Mouse (Mus musculus) C2C12 (cell line): Measurements from ENCODE around the gene Gorasp2. TPM values are rescaled to one million over a fixed set of nuclear protein-coding genes. Genes with fewer than 3 reads are reported as not detected.

Source experiments
- H3K27me3 ChIP-seq: one replicate; pipeline ENCODE4 v1.6.1; 2011; ENCODE audit not compliant: control insufficient read depth, insufficient read depth, insufficient read length
- H3K36me3 ChIP-seq: one replicate; pipeline ENCODE4 v1.6.1; 2011; ENCODE audit not compliant: control insufficient read depth, insufficient read depth
- H3K4me3 ChIP-seq: one replicate; pipeline ENCODE4 v1.5.1; 2011; ENCODE audit warnings: mild to moderate bottlenecking, control low read depth; ENCODE audit not compliant: poor library complexity, insufficient read depth, severe bottlenecking
- H3K79me2 ChIP-seq: one replicate; pipeline ENCODE4 v1.6.1; 2011; ENCODE audit not compliant: control insufficient read depth, insufficient read depth
- H3K79me3 ChIP-seq: one replicate; pipeline ENCODE4 v1.6.1; 2011; ENCODE audit warnings: low read depth, control low read depth
- H3ac ChIP-seq: one replicate; pipeline ENCODE3; 2011; ENCODE audit warnings: low read depth; ENCODE audit not compliant: control insufficient read depth, insufficient read length
- CEBPB ChIP-seq: IDR thresholded peaks from one replicate; pipeline ENCODE4 v1.6.1; 2011; ENCODE audit warnings: low read depth, mild to moderate bottlenecking, control low read depth, moderate library complexity
- CTCF ChIP-seq: IDR thresholded peaks from one replicate; pipeline ENCODE4 v1.5.1; 2011; ENCODE audit not compliant: control insufficient read depth, insufficient read depth, insufficient read length
- FOSL1 ChIP-seq: IDR thresholded peaks from one replicate; pipeline ENCODE4 v1.8.0; 2011; ENCODE audit warnings: mild to moderate bottlenecking, low read length; ENCODE audit not compliant: poor library complexity, insufficient read depth, severe bottlenecking
- MAX ChIP-seq: IDR thresholded peaks from one replicate; pipeline ENCODE4 v1.6.1; 2011; ENCODE audit warnings: mild to moderate bottlenecking, control low read depth
- MYOD1 ChIP-seq: IDR thresholded peaks from one replicate; pipeline ENCODE4 v1.6.1; 2011; ENCODE audit warnings: low read depth; ENCODE audit not compliant: control insufficient read depth, insufficient read length
- MYOG ChIP-seq: IDR thresholded peaks from one replicate; pipeline ENCODE4 v1.6.1; 2011; ENCODE audit not compliant: control insufficient read depth, insufficient read length; ENCODE audit errors: extremely low read depth
- USF1 ChIP-seq: IDR thresholded peaks from one replicate; pipeline ENCODE4 v1.6.1; 2011; ENCODE audit warnings: low read depth, mild to moderate bottlenecking, control low read depth, moderate library complexity
- long read RNA-seq, 2 experiments: library from polyadenylated mRNA; unstranded; transcript quantifications; one replicate each; pipeline ENCODE4 v2.0.0; 2019 to 2020
- polyA plus RNA-seq: library from polyadenylated mRNA; unstranded; fragments of >200 nt; fragmentation: generic; extraction: Trizol; gene quantifications from one replicate; pipeline ENCODE4 v1.2.1, GENCODE M21; 2012; ENCODE audit warnings: missing spikeins

The Gorasp2 gene
- 114 TPM for polyA plus RNA-seq
- long read RNA-seq, experiment 1, transcript Gorasp2-201 (10 exons, 2,238 nt), result major isoform, 190 of 224 reads
- long read RNA-seq, experiment 1, transcript Gorasp2-203 (9 exons, 1,196 nt), result minor isoform, 11 of 224 reads
- long read RNA-seq, experiment 1, partial matches to known transcripts, result 12 of 224 reads
- long read RNA-seq, experiment 1, other reads (novel, unspliced or antisense), result 7 of 224 reads
- long read RNA-seq, experiment 2, transcript Gorasp2-202 (11 exons, 2,417 nt), result minor isoform, 48 of 1,154 reads
- long read RNA-seq, experiment 2, transcript Gorasp2-203 (9 exons, 1,196 nt), result minor isoform, 16 of 1,154 reads
- long read RNA-seq, experiment 2, transcript Gorasp2-201 (10 exons, 2,238 nt), result major isoform, 1,005 of 1,154 reads
- long read RNA-seq, experiment 2, partial matches to known transcripts, result 34 of 1,154 reads
- long read RNA-seq, experiment 2, other reads (novel, unspliced or antisense), result 50 of 1,154 reads

- H3K27me3 ChIP-seq, result peaks cover 15% of the 10 kb centered on the region
- peaks cover 17% of the 10 kb centered on the region for H3K36me3 ChIP-seq
- peak within 1 kb of the TSS; percentile 84 for H3ac ChIP-seq
- H3K79me3 ChIP-seq, result peaks cover 44% of the 10 kb centered on the region
- TF ChIP-seq CTCF (peak; percentile 98), MYOG (no peak), MAX (peak; percentile 87), USF1 (no peak)
- H3K4me3 ChIP-seq, result peak within 1 kb of the TSS; percentile 96
- H3K79me2 ChIP-seq, result peaks cover 47% of the 10 kb centered on the region
These were observed at the start of gene Gorasp2 for GRCm38 (mm10) chr2:70660887-70661714. Gorasp2 (plus strand) TSS chr2:70661576.

- Histone ChIP-seq H3K79me3 (no peaks in the 10 kb centered on the region), H3K36me3 (no peaks in the 10 kb centered on the region), H3K27me3 (no peaks in the 10 kb centered on the region), H3K4me3 (no peak overlapping the region), H3ac (no peak overlapping the region), H3K79me2 (no peaks in the 10 kb centered on the region)
- TF ChIP-seq MYOD1 (no peak), FOSL1 (no peak), USF1 (peak; percentile 52), CTCF (no peak)
These were observed 46.5 kb upstream of the Gorasp2 start for GRCm38 (mm10) chr2:70614745-70615351.

GRCm38 (mm10) chr2:70616076-70616475, 45.3 kb upstream of the Gorasp2 start:
- H3K27me3 ChIP-seq, result no peaks in the 10 kb centered on the region
- no peaks in the 10 kb centered on the region for H3K36me3 ChIP-seq
- no peaks in the 10 kb centered on the region for H3K79me2 ChIP-seq
- H3ac ChIP-seq, result no peak overlapping the region
- no peak for TF ChIP-seq CTCF
- TF ChIP-seq MYOG, result no peak
- no peak for TF ChIP-seq FOSL1
- no peak for TF ChIP-seq CEBPB
- TF ChIP-seq MAX, result no peak
- no peak for TF ChIP-seq MYOD1
- no peak for TF ChIP-seq USF1
- no peak overlapping the region for H3K4me3 ChIP-seq
- H3K79me3 ChIP-seq, result no peaks in the 10 kb centered on the region

- Histone ChIP-seq H3ac (no peak overlapping the region), H3K4me3 (no peak overlapping the region), H3K79me3 (no peaks in the 10 kb centered on the region), H3K27me3 (no peaks in the 10 kb centered on the region), H3K79me2 (no peaks in the 10 kb centered on the region), H3K36me3 (no peaks in the 10 kb centered on the region)
- TF ChIP-seq MAX (no peak), USF1 (no peak), MYOG (no peak), CTCF (no peak), CEBPB (no peak), MYOD1 (no peak), FOSL1 (no peak)
These were observed 44.8 kb upstream of the Gorasp2 start for GRCm38 (mm10) chr2:70616617-70617016.

- Histone ChIP-seq H3K27me3 (peaks cover 4% of the 10 kb centered on the region), H3K4me3 (no peak overlapping the region), H3ac (no peak overlapping the region), H3K36me3 (no peaks in the 10 kb centered on the region), H3K79me2 (no peaks in the 10 kb centered on the region), H3K79me3 (no peaks in the 10 kb centered on the region)
- TF ChIP-seq MYOD1 (no peak), CEBPB (no peak), MYOG (no peak), FOSL1 (no peak), MAX (no peak), USF1 (no peak), CTCF (no peak)
These were observed 42.0 kb upstream of the Gorasp2 start for GRCm38 (mm10) chr2:70619232-70619835.
